ENCODE assay signal across 23 mouse cellular contexts in the genomic region with DNA sequence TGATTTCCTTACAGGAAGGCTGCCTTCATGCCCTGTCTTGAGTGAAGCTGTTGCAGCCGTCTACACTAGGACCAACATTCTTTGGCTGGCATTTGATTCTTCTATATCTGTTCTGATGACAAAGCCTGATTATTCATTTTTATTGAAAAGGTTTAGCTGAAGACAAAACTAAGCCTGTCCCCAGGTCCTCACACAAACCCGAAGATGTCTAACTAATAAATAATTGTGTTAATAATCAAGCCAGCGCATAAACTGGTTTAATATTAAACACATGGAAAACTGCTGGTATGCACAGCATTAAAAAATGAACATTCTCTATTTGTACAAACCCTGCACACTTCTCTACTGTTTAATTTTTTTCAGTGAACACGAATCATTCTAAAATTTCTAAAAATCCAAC. TPM values are rescaled to one million over a fixed set of nuclear protein-coding genes. Genes with fewer than 3 reads are reported as not detected.
DNase-seq lines count a peak whose midpoint lies in the region; ATAC-seq lines count a peak whose summit lies in the region.
"Had no signal": no experiment of that assay in that cellular context is flagged by ENCODE, and none has a peak within 500 bp of the region (broad histone marks: within the 10 kb centered on the region; RNA-seq: fewer than 3 reads in every experiment).

No protein-coding gene starts in this region.

- intact Hi-C loops in heart, postnatal 14 days (cut with DNase I) = no loop called here

- H3K4me2 ChIP-seq in kidney, embryonic 16.5 days (replicated peaks; ENCODE audit: low read depth, low read length) = no peak overlapping the region
- H3K4me2 ChIP-seq in neural tube, embryonic 13.5 days = peak overlapping the region; percentile 34; the same call in 1 of the 2 replicates
- H3K4me2 ChIP-seq: forebrain, embryonic 13.5 days; heart, embryonic 13.5 days; hindbrain, embryonic 12.5 days had no signal

- H3K4me3 ChIP-seq in kidney, embryonic 16.5 days (ENCODE audit: low read length) = no peak overlapping the region
- no peak overlapping the region for H3K4me3 ChIP-seq in neural tube, embryonic 13.5 days
- H3K4me3 ChIP-seq: forebrain, embryonic 10.5 days; forebrain, embryonic 13.5 days; heart, adult 2 months; heart, embryonic 10.5 days; heart, embryonic 13.5 days; hindbrain, embryonic 12.5 days had no signal

- H3K36me3 ChIP-seq in kidney, embryonic 16.5 days (ENCODE audit: insufficient read depth, low read length) = peaks cover 9% of the 10 kb centered on the region
- peaks cover 7% of the 10 kb centered on the region; the same call in 1 of the 2 replicates for H3K36me3 ChIP-seq in neural tube, embryonic 13.5 days
- H3K36me3 ChIP-seq: G1E had no signal

- peak overlapping the region; percentile 74 for H3K27ac ChIP-seq in kidney, embryonic 16.5 days (ENCODE audit: low read length)
- H3K27ac ChIP-seq in neural tube, embryonic 13.5 days (replicated peaks) = peak overlapping the region; percentile 39
- H3K27ac ChIP-seq: forebrain, embryonic 10.5 days; forebrain, embryonic 13.5 days; heart, adult 2 months; heart, embryonic 10.5 days; heart, embryonic 13.5 days had no signal

- H3K9me3 ChIP-seq in kidney, embryonic 16.5 days (ENCODE audit: low read length) = peaks cover 3% of the 10 kb centered on the region; the same call in 1 of the 2 replicates
- H3K9me3 ChIP-seq in neural tube, embryonic 13.5 days = no peaks in the 10 kb centered on the region
- H3K9me3 ChIP-seq: forebrain, embryonic 10.5 days; forebrain, embryonic 13.5 days; heart, embryonic 10.5 days; heart, embryonic 13.5 days; hindbrain, embryonic 12.5 days had no signal

- no peaks in the 10 kb centered on the region for H3K27me3 ChIP-seq in kidney, embryonic 16.5 days (ENCODE audit: insufficient read depth, low read length)
- no peaks in the 10 kb centered on the region for H3K27me3 ChIP-seq in neural tube, embryonic 13.5 days
- H3K27me3 ChIP-seq: CH12.LX; forebrain, embryonic 13.5 days; heart, embryonic 13.5 days; hindbrain, embryonic 12.5 days; Patski had no signal

- peak; percentile 25 for DNase-seq in heart, adult 11 months
- no peak for DNase-seq in heart, postnatal 14 days
- DNase-seq in kidney, adult 9 months = peak; percentile 67
- no peak for DNase-seq in kidney, postnatal 10 days
- no peak for DNase-seq in kidney, adult 8-10 months
- no peak for DNase-seq in neural tube, embryonic 10.5 days (ENCODE audit: extremely low spot score, low spot score)
- DNase-seq: adrenal gland, postnatal 10 days; adrenal gland, postnatal 36 days; B cell, adult 2 months; gastrocnemius, postnatal 14 days; heart, adult 2 months had no signal

- 59% methylated on average over 4 of the region's 4 CpGs for WGBS in kidney, embryonic 16.5 days
- 64% methylated on average over 4 of the region's 4 CpGs for WGBS in neural tube, embryonic 13.5 days

- 0 out of 2 replicates have a peak overlapping the region, but pooled peaks have one; percentile 38 for H3K9ac ChIP-seq in kidney, embryonic 16.5 days (replicated peaks; ENCODE audit: low read length)
- no peak overlapping the region for H3K9ac ChIP-seq in neural tube, embryonic 13.5 days
- H3K9ac ChIP-seq: forebrain, embryonic 13.5 days; heart, embryonic 13.5 days; hindbrain, embryonic 12.5 days had no signal

- H3K4me1 ChIP-seq in kidney, embryonic 16.5 days (ENCODE audit: insufficient read depth, low read length) = peaks cover 47% of the 10 kb centered on the region
- H3K4me1 ChIP-seq in neural tube, embryonic 13.5 days (replicated peaks) = peaks cover 47% of the 10 kb centered on the region

- no peak for ATAC-seq in kidney, embryonic 16.5 days (ENCODE audit: low FRiP score, low TSS enrichment)
- ATAC-seq in neural tube, embryonic 13.5 days (ENCODE audit: low read depth) = no peak
- ATAC-seq: forebrain, embryonic 13.5 days; forebrain, embryonic 16.5 days; hindbrain, embryonic 16.5 days; Patski had no signal

RNA-seq across cellular contexts. Expression of a gene that starts 7.4 kb away (rescaled TPM):
- 100 to 1,000 TPM; 184 to 199 TPM for total RNA-seq in heart, postnatal 14 days (2021)
- 309 and 336 TPM in 2 replicates for polyA plus RNA-seq in kidney, embryonic 16.5 days (2015; fragmentation: Nextera tagmentation; extraction: Ambion mirVana)
- polyA plus RNA-seq in neural tube, embryonic 13.5 days (2015; fragmentation: Nextera tagmentation; extraction: Ambion mirVana) = 388 and 419 TPM in 2 replicates
- polyA plus RNA-seq: G1E had no signal

Comparison
In these comparisons a context has a peak if more than half of its experiments do, and no peak if none do; other contexts are left out.
1. DNase-seq: peak in heart, adult 11 months (single experiment) and kidney, adult 9 months (single experiment); none in heart, postnatal 14 days (0 of 2), kidney, postnatal 10 days (single experiment), kidney, adult 8-10 months (0 of 2) and neural tube, embryonic 10.5 days (single experiment).